In genomic region chr19:6015511-6016315, GRCm38 (mm10) we compare ENCODE assay signal across 8 mouse cellular contexts. TPM values are rescaled to one million over a fixed set of nuclear protein-coding genes. Genes with fewer than 3 reads are reported as not detected.
DNase-seq lines count a peak whose midpoint lies in the region; ATAC-seq and TF ChIP-seq lines count a peak whose summit lies in the region.

Gene Capn1, minus strand, starts transcription at chr19:6015897.

- H3K27me3 ChIP-seq in Patski, result no peaks in the 10 kb centered on the region
- peaks cover 17% of the 10 kb centered on the region; the same call in 1 of the 2 replicates for H3K27me3 ChIP-seq in hindbrain, embryonic 15.5 days

- no peaks in the 10 kb centered on the region for H3K9me3 ChIP-seq in hindbrain, embryonic 15.5 days

- intact Hi-C loops in left cerebral cortex, adult 2 months (cut with DNase I), result loop anchor here (2.0 kb wide), 1 partner anchor 91 kb away; the partner anchor contains the start of gene Cdc42ep2

- no peak for TF ChIP-seq CTCF in Patski (IDR thresholded peaks at IDR 0.05)
- TF ChIP-seq CTCF in left cerebral cortex, adult 2 months (IDR thresholded peaks at IDR 0.05), result no peak; the same call in 1 of the 2 replicates

- DNase-seq in Patski (ENCODE audit: low read depth, low spot score), result peak; percentile 24
- peak; percentile 58 to 63 for DNase-seq in cerebellum, postnatal 36 days
- DNase-seq in gastrocnemius, adult 18-20 months (ENCODE audit: low spot score), result peak; percentile 89
- peak; percentile 56 to 72 for DNase-seq in left cerebral cortex, adult 2 months (ENCODE audit: extremely low spot score in 1 of 2, low spot score in 2 of 2)
- peak; percentile 80 for DNase-seq in right cerebral cortex, adult 18-20 months
- peak; percentile 28 for DNase-seq in urinary bladder, postnatal 10 days (ENCODE audit: low spot score)

- in situ Hi-C loops in Patski (cut with MboI; ENCODE audit: low pct_unique_long_range_greater_than_20kb), result loop anchor here (5.0 kb wide), 2 partner anchors 53 to 93 kb away; partner anchors contain the start of genes Cdc42ep2 and Pola2

- WGBS in hindbrain, embryonic 15.5 days, result 2% methylated on average over 40 of the region's 40 CpGs
- WGBS in macrophage (ENCODE audit: missing documents), result 10% methylated on average over 40 of the region's 40 CpGs

- ATAC-seq in Patski, result peak; percentile 51
- peak; percentile 70 for ATAC-seq in hindbrain, embryonic 15.5 days (ENCODE audit: low FRiP score, low read depth)

- peak within 1 kb of the TSS; percentile 42 for H3K27ac ChIP-seq in hindbrain, embryonic 15.5 days (replicated peaks)
- peak within 1 kb of the TSS; percentile 95 for H3K27ac ChIP-seq in left cerebral cortex, adult 2 months
- H3K27ac ChIP-seq in macrophage, result peak within 1 kb of the TSS; percentile 49

- CTCF ChIA-PET in Patski (lab: Charles Lee), result interaction anchor here (0.8 to 2.9 kb wide), 13 partner anchors 10 to 92 kb away, joined by 3 to 34 read pairs (median 3); partner anchors contain the start of genes Cdc42ep2 and Pola2

- peaks cover 15% of the 10 kb centered on the region; the same call in 1 of the 2 replicates for H3K79me2 ChIP-seq in macrophage (ENCODE audit: inconsistent target)

- peaks cover 20% of the 10 kb centered on the region for H3K4me1 ChIP-seq in hindbrain, embryonic 15.5 days (replicated peaks)

- no peaks in the 10 kb centered on the region for H3K36me3 ChIP-seq in hindbrain, embryonic 15.5 days
- peaks cover 19% of the 10 kb centered on the region for H3K36me3 ChIP-seq in macrophage (ENCODE audit: inconsistent target)

- H3K9ac ChIP-seq in hindbrain, embryonic 15.5 days, result peak within 1 kb of the TSS; percentile 82

- H3K4me2 ChIP-seq in hindbrain, embryonic 15.5 days, result peak within 1 kb of the TSS; percentile 98

- H3K4me3 ChIP-seq in hindbrain, embryonic 15.5 days, result peak within 1 kb of the TSS; percentile 55
- peak within 1 kb of the TSS; percentile 71 for H3K4me3 ChIP-seq in left cerebral cortex, adult 2 months
- H3K4me3 ChIP-seq in macrophage (ENCODE audit: inconsistent target), result peak within 1 kb of the TSS; percentile 83

- POLR2A ChIA-PET in Patski (lab: Charles Lee), result interaction anchor here (0.6 to 2.8 kb wide), 8 partner anchors 19 to 113 kb away, joined by 3 to 12 read pairs (median 4); partner anchors contain the start of genes Pola2, Snx15 and Syvn1

RNA-seq across cellular contexts. Expression of gene Capn1, which starts in this region (rescaled TPM):
- 70.4 TPM for polyA plus RNA-seq in Patski (2021)
- 10 to 100 TPM; 89.8 to 91.1 TPM for total RNA-seq in gastrocnemius, adult 18-20 months (2021)
- 4.8 and 5.8 TPM in 2 replicates for polyA plus RNA-seq in hindbrain, embryonic 15.5 days (2015; fragmentation: Nextera tagmentation; extraction: Ambion mirVana)
- 10 to 100 TPM; 20.8 to 23.1 TPM for total RNA-seq in left cerebral cortex, adult 2 months (2021)
- 100 to 1,000 TPM in 2 of 26 experiments, 10 to 100 TPM in 24; 23.4 to 116 (median 52.0) TPM for total RNA-seq in macrophage (2018; cell fraction: chromatin; rRNA removed)
- total RNA-seq in macrophage (2018; cell fraction: cytosol; rRNA removed), result 10 to 100 TPM; 43.4 to 76.3 (median 61.9) TPM
- total RNA-seq in macrophage (2018; cell fraction: nucleus; rRNA removed), result 10 to 100 TPM; 32.5 to 69.1 (median 47.6) TPM
- 49.5 to 59.9 TPM (median 56.3 TPM) in 3 replicates for polyA plus RNA-seq in macrophage (2018)

Comparison
In these comparisons a context has a peak if more than half of its experiments do, and no peak if none do; other contexts are left out.
1. Peak in every context shown above with its lines: DNase-seq, ATAC-seq, H3K4me3 ChIP-seq and H3K27ac ChIP-seq.
2. DNase-seq: peak in every context shown above with its lines; median percentile 89 in gastrocnemius, adult 18-20 months; 80 in right cerebral cortex, adult 18-20 months; 64 in left cerebral cortex, adult 2 months; 60 in cerebellum, postnatal 36 days; 28 in urinary bladder, postnatal 10 days; 24 in Patski.
3. H3K27ac ChIP-seq: peak in every context shown above with its lines; median percentile 95 in left cerebral cortex, adult 2 months; 49 in macrophage; 42 in hindbrain, embryonic 15.5 days.